Mouse (Mus musculus) brain, embryonic 14.5 days (tissue): Measurements from ENCODE around the gene Dlx5.
A peak's percentile ranks its signal among the peaks of the same experiment; 100 is the strongest.

Experiments used
- CTCF ChIP-seq: fragments of 200-500 bp; IDR thresholded peaks from 2 replicates; pipeline ENCODE4 v1.5.1; 2012; ENCODE audit warnings: inconsistent platforms, mild to moderate bottlenecking, moderate library complexity, borderline replicate concordance; ENCODE audit not compliant: insufficient read depth, insufficient read length; ENCODE audit errors: extremely low read depth
- POLR2A ChIP-seq: fragments of 200-500 bp; IDR thresholded peaks from 2 replicates; pipeline ENCODE4 v1.6.1; 2012; ENCODE audit warnings: mild to moderate bottlenecking, inconsistent platforms, borderline replicate concordance; ENCODE audit not compliant: poor library complexity, insufficient read depth, insufficient read length, severe bottlenecking; ENCODE audit errors: extremely low read depth

- TF ChIP-seq CTCF = peak; percentile 11; the same call in 1 of the 2 replicates
- TF ChIP-seq POLR2A = no peak
These were observed 11.7 kb downstream of the Dlx5 start for GRCm38 (mm10) chr6:6869961-6870800.
